Mouse (Mus musculus): ENCODE data around the gene Acox1. TPM values are rescaled to one million over a fixed set of nuclear protein-coding genes. Genes with fewer than 3 reads are reported as not detected.

Acox1 gene
- 51.3 and 54.5 TPM in 2 replicates for polyA plus RNA-seq (2015; fragmentation: Nextera tagmentation; extraction: Ambion mirVana)

DNA sequence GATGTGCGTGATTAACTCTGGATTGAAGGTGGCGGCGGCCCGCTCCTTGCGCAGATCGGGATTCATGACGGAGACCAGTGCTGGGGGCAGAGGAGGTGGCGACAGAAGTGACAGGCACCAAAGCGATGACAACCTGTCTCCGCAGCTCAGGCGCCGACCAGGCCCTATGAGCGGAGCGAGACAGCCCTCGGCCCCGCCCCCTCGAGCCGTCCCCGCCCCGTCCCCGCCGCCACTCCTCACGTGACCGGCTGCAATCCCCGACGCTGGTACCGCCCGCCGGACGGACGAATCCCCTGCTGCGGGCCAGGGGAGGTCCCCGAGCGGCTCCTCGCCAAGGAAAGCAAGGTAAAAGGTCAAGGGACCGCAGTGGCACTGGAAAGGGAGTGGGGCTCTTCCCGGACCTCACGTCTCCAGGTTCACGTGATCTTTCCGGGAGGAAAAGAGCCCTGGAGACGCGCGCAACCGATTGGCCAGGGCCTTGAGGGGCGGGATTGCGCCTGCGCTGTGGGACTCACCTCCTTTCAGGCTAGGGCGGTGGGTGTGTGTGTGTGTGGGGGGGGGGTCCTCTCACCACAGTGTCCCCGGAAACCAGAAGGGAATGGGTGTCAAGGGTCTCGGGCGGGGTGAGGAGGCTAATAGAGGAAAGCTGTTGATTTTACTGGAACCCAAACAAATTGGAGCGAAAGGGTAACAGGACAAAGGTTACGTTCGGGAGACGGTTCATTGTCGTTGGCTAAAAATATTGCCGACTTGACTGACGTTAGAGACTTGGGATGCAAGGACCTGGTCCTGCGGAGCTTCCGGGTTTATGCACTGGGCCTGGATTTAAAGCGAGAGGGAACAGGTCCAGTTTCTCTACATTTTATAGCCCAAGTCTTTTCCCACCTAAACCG lies at the start of gene Acox1, which contains the start of gene Ten1:
Gene Acox1 (minus strand): TSS at position 407 of the 893 bp plus-strand sequence.
Gene Ten1 (plus strand): TSS at position 217 of the 893 bp plus-strand sequence.
- peak within 1 kb of the TSS; percentile 64 for H3K4me2 ChIP-seq (replicated peaks)
- H3K9ac ChIP-seq (replicated peaks): peak within 1 kb of the TSS; percentile 91
- under 1% methylated on average over 61 of the region's 62 CpGs for WGBS
- H3K9me3 ChIP-seq: no peaks in the 10 kb centered on the region
- H3K27ac ChIP-seq (replicated peaks): peak within 1 kb of the TSS; percentile 97
- H3K4me1 ChIP-seq: peaks cover 40% of the 10 kb centered on the region
- no peaks in the 10 kb centered on the region for H3K36me3 ChIP-seq
- H3K27me3 ChIP-seq: no peaks in the 10 kb centered on the region
- peak within 1 kb of the TSS; percentile 84 for H3K4me3 ChIP-seq
- ATAC-seq (replicated peaks): peak; percentile 99

DNA sequence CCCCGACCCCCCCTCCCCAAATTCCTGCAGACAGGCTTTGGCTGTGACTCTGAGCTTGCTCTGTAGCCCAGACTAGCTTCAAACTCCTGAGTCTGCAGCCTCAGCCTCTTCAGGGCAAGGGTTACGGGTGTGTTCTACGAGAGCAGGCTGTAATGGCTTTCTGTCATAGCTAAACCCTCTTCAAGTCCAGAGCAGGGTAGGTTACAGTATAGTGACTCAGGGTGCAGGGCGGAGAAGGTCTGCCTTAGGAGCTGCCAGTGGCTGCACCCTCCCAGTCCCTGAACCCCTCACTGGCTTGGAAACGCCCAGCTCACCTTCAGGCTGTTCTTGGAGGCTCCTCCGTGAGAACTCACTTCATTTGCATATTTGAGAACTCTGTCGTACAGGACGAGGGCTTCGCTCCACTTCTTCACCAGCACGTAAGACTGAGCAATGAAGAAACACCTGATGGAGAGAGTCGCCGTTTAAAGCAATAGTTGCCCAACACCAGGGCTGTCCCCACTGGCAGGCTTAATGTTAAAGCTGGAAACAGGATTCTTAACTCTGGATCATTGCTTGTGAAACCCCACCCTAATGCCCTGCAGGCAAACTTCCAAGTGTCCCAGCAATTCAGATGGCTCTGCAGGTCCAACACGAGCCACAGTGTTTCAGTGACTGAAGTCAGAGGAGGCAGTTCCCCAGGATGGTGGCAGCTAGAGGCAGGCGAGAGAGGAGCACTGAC lies 48.8 kb upstream of the Acox1 start:
- no peak overlapping the region for H3K9ac ChIP-seq (replicated peaks)
- peaks cover 92% of the 10 kb centered on the region for H3K36me3 ChIP-seq
- ATAC-seq (replicated peaks): no peak
- no peak overlapping the region for H3K4me2 ChIP-seq (replicated peaks)
- no peaks in the 10 kb centered on the region for H3K27me3 ChIP-seq
- no peaks in the 10 kb centered on the region for H3K4me1 ChIP-seq
- no peak overlapping the region for H3K4me3 ChIP-seq
- no peaks in the 10 kb centered on the region for H3K9me3 ChIP-seq
- no peak overlapping the region for H3K27ac ChIP-seq (replicated peaks)
- 84% methylated on average over 14 of the region's 14 CpGs for WGBS

DNA sequence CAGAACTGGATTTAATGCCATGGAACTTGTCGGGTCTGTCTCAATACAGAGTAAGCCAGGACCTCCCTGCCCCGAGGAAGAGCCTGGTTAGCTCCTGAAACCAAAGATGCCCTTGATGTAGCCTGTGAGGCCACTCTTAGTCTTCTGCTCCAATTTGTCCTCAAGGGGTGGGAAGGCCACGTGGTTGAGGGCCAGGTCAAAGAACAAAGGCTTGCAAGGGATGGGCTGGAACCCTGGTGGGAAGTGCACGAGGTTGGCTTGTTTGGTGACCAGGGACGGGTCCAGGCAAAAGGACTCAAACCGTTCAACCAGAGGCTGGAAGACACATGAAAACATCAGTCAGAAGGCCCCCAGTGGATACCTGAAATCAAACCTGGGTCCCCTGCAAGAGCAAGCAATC lies 46.8 kb upstream of the Acox1 start:
- H3K9ac ChIP-seq (replicated peaks): no peak overlapping the region
- no peak overlapping the region for H3K27ac ChIP-seq (replicated peaks)
- no peak overlapping the region for H3K4me2 ChIP-seq (replicated peaks)
- ATAC-seq (replicated peaks): no peak
- H3K4me1 ChIP-seq: no peaks in the 10 kb centered on the region
- 86% methylated on average over 6 of the region's 6 CpGs for WGBS
- no peak overlapping the region for H3K4me3 ChIP-seq
- H3K36me3 ChIP-seq: peaks cover 71% of the 10 kb centered on the region
- no peaks in the 10 kb centered on the region for H3K27me3 ChIP-seq
- H3K9me3 ChIP-seq: no peaks in the 10 kb centered on the region

DNA sequence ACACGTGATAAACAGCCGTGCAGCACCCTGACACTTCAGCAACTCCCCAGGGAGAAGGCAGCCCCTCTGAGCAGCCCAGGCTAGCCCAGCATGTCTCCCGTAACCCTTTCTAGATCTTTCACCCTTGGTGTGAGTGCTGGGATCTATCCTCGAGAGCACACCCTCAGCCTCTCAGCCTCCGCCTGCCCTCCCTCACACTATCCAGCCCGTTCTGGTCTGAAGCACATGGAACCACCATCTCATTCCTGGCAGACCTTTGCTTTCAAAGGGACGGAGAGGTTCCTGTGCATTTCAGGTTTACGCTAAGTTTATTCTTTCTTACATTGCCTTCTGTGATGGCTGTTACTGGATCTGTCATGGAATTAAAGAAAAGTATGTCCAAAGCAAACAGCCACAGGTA lies 45.7 kb upstream of the Acox1 start:
- Histone ChIP-seq H3K4me2 (replicated peaks) (no peak overlapping the region), H3K36me3 (peaks cover 61% of the 10 kb centered on the region), H3K9ac (replicated peaks) (no peak overlapping the region), H3K9me3 (no peaks in the 10 kb centered on the region), H3K27ac (replicated peaks) (no peak overlapping the region), H3K4me3 (no peak overlapping the region), H3K4me1 (no peaks in the 10 kb centered on the region), H3K27me3 (no peaks in the 10 kb centered on the region)
- ATAC-seq (replicated peaks): no peak
- WGBS: 91% methylated on average over 8 of the region's 8 CpGs

DNA sequence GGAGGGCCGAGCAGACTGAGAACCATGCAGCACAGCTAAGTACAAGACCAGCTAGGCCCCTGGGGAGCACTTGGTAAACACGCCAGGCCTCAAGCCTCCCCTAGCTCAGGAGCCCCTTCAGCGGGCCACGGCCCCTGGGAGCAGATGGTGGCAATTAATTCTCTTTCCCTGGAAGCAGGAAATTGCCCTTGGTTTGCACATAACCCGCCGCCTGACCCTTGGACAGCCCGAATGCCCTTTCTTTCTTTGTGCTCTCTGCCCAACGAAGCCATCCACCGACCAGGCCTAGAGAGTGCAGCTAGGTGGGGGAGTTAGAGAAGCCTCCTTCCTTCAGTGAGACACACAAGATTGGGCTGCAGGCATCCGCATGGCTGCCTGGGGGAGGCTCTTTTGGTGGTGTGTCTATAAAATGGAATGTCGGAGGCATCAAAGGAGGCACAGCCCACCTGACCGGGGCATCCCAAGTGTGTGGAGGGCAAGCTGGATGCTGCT lies 42.9 kb upstream of the Acox1 start:
- Histone ChIP-seq H3K4me3 (no peak overlapping the region), H3K9ac (replicated peaks) (no peak overlapping the region), H3K4me2 (replicated peaks) (no peak overlapping the region), H3K4me1 (no peaks in the 10 kb centered on the region), H3K27me3 (peaks cover 10% of the 10 kb centered on the region; the same call in 1 of the 2 replicates), H3K36me3 (peaks cover 33% of the 10 kb centered on the region), H3K9me3 (no peaks in the 10 kb centered on the region), H3K27ac (replicated peaks) (no peak overlapping the region)
- no peak for ATAC-seq (replicated peaks)
- WGBS: 64% methylated on average over 12 of the region's 12 CpGs

DNA sequence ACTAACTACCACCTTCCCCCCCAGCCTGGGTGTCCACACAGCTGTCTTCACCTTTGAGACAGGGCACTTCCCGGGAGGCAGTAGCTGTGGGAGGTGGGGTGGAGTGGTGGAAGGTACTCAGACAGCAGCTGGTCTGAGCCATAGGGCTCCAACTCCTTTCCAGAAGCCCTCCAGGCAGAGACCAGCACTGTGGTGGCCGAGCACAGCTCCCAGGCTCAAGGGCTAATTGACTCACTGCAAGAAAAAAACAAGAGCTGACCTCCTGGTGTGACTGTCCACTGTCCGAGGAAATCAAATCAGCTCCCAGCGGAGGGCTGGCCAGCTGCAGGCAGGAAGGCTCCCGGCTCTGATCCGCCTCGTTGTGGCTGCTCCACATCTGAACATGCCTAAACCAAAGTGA lies 41.0 kb upstream of the Acox1 start:
- Histone ChIP-seq H3K27ac (replicated peaks) (no peak overlapping the region), H3K27me3 (peaks cover 10% of the 10 kb centered on the region; the same call in 1 of the 2 replicates)

DNA sequence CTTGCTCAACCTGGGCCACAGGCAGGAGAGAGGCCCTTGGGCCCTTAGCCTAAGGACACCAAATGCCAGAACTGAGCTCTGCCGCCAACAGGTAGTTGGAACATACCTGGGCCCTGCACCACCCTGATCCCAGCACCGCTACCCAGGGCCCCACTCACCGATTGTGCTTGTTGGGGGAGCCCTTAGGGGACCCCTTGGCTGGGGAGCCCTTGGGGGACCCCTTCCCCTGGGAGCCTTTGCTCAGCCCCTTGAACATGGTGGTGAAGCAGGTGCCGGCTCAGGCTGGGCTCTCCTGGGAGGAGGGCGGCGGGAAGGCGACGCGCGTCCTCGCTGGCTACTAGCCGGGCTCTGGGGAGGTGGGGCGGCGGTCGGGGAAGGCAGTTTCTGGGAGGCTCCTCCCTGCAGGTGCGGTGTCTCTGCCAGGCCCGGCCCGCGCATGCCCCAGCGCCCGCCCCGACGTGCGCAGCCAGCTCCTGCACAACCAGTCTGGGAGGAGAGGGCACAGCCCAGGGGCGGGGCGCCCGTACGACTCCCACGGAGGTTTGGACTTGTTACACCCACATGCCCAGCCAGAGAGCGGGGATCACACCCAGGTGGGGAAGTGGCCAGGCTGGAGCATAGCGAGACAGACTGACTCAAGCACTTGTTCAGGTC lies 39.0 kb upstream of the Acox1 start, which contains the start of gene Evpl:
Gene Evpl (minus strand): TSS at position 336 of the 654 bp plus-strand sequence.
- Histone ChIP-seq H3K9ac (replicated peaks) (no peak within 1 kb of the TSS), H3K9me3 (no peaks in the 10 kb centered on the region), H3K4me2 (replicated peaks) (0 out of 2 replicates have a peak within 1 kb of the TSS, but pooled peaks have one; percentile 7), H3K36me3 (no peaks in the 10 kb centered on the region; the same call in 1 of the 2 replicates), H3K27me3 (peaks cover 10% of the 10 kb centered on the region; the same call in 1 of the 2 replicates), H3K27ac (replicated peaks) (no peak within 1 kb of the TSS), H3K4me1 (no peaks in the 10 kb centered on the region), H3K4me3 (no peak within 1 kb of the TSS)
- 12% methylated on average over 29 of the region's 31 CpGs for WGBS
- ATAC-seq (replicated peaks): no peak

More for the DNA sequence above, 41.0 kb upstream of the Acox1 start:
- H3K9me3 ChIP-seq: no peaks in the 10 kb centered on the region
- H3K9ac ChIP-seq (replicated peaks): no peak overlapping the region
- 11% methylated on average over 7 of the region's 7 CpGs for WGBS
- no peak for ATAC-seq (replicated peaks)
- H3K36me3 ChIP-seq: peaks cover 13% of the 10 kb centered on the region
- H3K4me2 ChIP-seq (replicated peaks): no peak overlapping the region
- H3K4me1 ChIP-seq: no peaks in the 10 kb centered on the region
- H3K4me3 ChIP-seq: no peak overlapping the region

DNA sequence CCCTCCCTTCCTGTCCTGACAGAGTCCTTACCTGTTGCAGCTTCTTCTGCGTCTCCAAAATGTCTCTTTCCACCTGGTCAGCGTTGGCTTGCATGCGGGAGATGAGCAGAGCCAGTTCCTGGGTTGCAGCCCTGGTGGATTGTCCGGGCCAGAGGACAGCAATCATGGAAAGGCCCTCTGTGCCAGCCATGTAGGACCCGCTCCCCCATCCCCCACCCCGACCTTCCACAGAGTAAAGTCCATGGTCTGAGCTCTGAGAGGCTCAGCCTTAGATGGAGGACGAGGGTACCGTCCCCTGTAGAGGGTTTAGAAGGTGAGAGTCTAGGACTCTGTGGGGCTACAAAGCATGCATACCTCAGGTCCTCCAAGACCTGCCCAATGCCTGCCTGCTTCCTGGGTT lies 36.1 kb upstream of the Acox1 start:
- Histone ChIP-seq H3K9ac (replicated peaks) (no peak overlapping the region), H3K36me3 (no peaks in the 10 kb centered on the region), H3K9me3 (no peaks in the 10 kb centered on the region), H3K27ac (replicated peaks) (no peak overlapping the region), H3K4me2 (replicated peaks) (no peak overlapping the region), H3K4me3 (no peak overlapping the region), H3K27me3 (peaks cover 10% of the 10 kb centered on the region; the same call in 1 of the 2 replicates), H3K4me1 (no peaks in the 10 kb centered on the region)
- no peak for ATAC-seq (replicated peaks)
- WGBS: 81% methylated on average over 8 of the region's 8 CpGs

DNA sequence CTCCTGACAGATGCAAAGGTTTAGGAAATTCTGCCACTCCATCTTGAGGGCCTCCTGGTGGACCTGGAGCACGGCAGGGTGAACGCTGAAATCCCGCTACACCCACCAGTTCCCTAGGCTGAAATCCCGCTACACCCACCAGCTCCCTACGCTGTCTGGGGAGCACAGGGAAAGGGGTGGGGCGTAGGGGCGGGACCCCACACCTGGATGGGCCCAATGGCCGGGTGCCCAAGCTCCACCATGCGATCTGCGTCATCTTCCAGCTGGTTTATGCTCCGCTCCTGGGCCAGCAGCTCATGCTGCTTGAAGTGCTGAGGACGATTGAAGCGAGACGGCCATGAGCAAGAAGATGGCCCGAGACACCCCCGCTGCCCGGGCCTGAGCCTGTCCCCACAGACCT lies 33.6 kb upstream of the Acox1 start:
- Histone ChIP-seq H3K36me3 (no peaks in the 10 kb centered on the region), H3K27me3 (no peaks in the 10 kb centered on the region), H3K9ac (replicated peaks) (peak overlapping the region; percentile 19; the same call in 1 of the 2 replicates), H3K27ac (replicated peaks) (no peak overlapping the region), H3K4me1 (no peaks in the 10 kb centered on the region), H3K4me3 (no peak overlapping the region), H3K4me2 (replicated peaks) (no peak overlapping the region), H3K9me3 (no peaks in the 10 kb centered on the region)
- ATAC-seq (replicated peaks): no peak
- 26% methylated on average over 17 of the region's 17 CpGs for WGBS

DNA sequence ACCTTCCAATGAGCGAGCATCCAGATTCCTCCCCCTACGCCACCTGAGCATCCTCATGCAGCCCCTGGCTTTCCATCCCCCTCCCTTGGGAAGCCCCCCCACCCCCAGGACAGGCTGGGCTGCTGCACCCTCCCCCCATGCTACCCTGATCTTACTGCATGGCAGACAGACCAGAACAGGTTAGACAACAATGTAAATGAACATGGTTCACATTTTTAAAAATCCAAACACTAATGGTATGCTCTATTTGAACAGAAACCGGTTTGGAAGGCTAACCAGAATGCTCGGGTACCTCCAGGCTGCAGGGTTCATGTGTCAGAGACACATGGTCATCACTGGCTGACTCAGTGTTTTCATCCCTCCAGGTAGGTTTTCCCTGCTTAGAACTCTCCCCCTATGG lies 29.9 kb upstream of the Acox1 start:
- WGBS: 78% methylated on average over 4 of the region's 4 CpGs
- no peak for ATAC-seq (replicated peaks)
- no peak overlapping the region for H3K27ac ChIP-seq (replicated peaks)
- H3K9ac ChIP-seq (replicated peaks): no peak overlapping the region
- peaks cover 8% of the 10 kb centered on the region; the same call in 1 of the 2 replicates for H3K27me3 ChIP-seq
- no peaks in the 10 kb centered on the region for H3K9me3 ChIP-seq
- no peaks in the 10 kb centered on the region for H3K4me1 ChIP-seq
- H3K4me3 ChIP-seq: no peak overlapping the region
- H3K4me2 ChIP-seq (replicated peaks): no peak overlapping the region
- H3K36me3 ChIP-seq: no peaks in the 10 kb centered on the region

DNA sequence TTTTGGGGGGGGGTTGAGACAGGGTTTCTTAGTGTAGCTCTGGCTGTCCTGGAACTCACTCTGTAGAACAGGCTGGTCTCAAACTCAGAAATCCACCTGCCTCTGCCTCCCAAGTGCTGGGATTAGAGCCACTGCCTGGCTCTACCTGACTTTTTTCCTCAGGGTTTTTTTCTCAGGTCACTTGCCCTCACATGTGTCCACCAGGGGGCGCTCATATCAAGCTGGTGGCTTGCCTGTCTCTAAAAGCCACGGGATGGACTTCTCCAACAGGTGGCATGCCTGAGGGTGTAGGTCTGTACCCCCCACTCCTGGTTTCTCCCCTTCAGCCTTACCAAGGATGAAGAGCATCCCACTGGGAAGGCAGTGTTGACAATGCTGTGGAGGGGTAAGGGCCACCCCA lies 27.6 kb upstream of the Acox1 start:
- H3K27ac ChIP-seq (replicated peaks): no peak overlapping the region
- no peak overlapping the region for H3K9ac ChIP-seq (replicated peaks)
- 4% methylated on average over 2 of the region's 2 CpGs for WGBS
- H3K4me3 ChIP-seq: no peak overlapping the region
- ATAC-seq (replicated peaks): no peak
- H3K4me2 ChIP-seq (replicated peaks): no peak overlapping the region
- H3K36me3 ChIP-seq: no peaks in the 10 kb centered on the region
- H3K4me1 ChIP-seq: peaks cover 3% of the 10 kb centered on the region
- peaks cover 29% of the 10 kb centered on the region for H3K27me3 ChIP-seq
- H3K9me3 ChIP-seq: no peaks in the 10 kb centered on the region
